Mouse (Mus musculus) cerebellum, postnatal 14 days (tissue): ENCODE data around the gene Lin54.
A peak's percentile ranks its signal among the peaks of the same experiment; 100 is the strongest.
"Not testable (repeated sequence)": the region's sequence is repeated elsewhere in the genome, so short reads cannot be mapped to it uniquely, and the experiment has no call there.

Source experiments
- DNase-seq, 2 experiments: peaks; one replicate each; pipeline ENCODE4 v3.0.0; 2021; ENCODE audit warnings: mixed read lengths in 2 of 2

Lin54 gene

DNA sequence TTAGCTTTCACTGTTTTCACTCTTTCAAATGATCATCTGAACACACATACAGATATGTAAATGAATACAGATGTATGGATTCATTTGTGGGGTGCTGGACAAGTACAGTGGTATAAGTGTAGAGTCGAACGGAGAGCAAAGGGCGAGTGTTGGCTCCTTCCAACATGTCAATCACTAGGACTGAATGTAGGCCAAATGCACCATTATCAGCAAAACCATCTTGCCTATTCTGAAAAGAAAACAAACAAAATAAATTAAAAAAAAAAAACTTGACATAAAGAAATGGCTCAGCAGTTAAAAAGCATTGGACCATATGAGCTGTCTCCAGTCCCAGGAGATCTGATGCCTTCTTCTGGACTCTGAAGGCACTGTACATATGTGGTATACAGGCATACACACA lies 12.2 kb downstream of the Lin54 start:
- no peak for DNase-seq

DNA sequence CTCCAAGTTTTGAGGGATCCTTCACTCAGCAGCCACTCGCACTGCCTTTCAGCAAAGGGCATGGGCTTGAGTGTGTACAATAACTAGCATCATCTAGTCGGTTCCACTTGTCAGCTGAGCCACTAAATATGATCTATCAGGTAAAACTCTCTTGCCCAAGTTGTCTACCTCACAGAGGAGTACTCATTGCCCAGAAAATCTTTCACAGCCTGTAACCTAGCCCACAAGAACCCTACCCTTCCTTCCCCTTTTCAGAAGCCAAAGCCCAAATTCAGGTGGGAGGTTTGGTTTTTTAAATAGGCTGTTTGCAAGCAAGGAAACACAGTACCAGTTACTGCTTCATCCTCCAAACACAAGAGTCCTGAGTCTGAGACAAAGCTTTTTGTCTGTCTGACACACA lies 13.3 kb downstream of the Lin54 start:
- DNase-seq: no peak

DNA sequence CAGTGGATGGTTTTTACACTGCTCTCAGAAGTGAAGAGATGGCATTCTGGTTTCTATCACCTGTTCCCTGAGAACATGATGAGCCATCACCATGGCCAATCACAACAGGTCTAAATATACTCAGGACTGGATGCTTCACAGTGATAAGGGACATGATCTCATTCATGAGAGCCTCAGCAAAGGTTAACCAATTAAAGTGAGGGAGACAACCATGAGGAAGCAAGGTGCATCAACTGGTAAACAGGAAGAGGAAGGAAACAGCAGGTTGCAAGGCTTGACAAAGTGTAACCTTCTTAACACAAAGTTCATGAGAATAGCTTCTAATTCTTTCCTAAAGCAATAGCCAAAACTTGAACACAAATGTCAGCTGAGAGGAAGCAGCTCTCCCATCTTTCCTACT lies 16.9 kb downstream of the Lin54 start:
- DNase-seq: no peak

DNA sequence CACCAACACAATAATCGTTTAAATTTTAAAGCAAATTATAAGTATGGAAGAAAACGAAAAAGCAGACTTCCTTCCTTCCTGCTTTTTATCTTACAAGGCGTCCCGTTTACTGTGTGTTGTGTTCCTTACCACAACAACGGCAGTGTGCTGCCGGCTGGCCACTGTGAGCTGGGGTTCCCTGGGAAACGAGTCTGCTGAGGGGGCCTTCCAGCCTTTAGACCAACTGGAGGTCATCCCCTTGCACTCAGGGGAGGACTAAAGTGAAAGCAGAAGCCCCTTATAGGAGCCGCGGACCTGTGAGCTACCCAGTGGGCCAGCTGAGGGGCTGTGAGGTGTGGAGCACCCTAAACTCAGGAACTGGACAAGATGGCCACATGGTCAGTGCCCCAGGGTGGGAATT lies 22.8 kb downstream of the Lin54 start:
- DNase-seq: no peak

DNA sequence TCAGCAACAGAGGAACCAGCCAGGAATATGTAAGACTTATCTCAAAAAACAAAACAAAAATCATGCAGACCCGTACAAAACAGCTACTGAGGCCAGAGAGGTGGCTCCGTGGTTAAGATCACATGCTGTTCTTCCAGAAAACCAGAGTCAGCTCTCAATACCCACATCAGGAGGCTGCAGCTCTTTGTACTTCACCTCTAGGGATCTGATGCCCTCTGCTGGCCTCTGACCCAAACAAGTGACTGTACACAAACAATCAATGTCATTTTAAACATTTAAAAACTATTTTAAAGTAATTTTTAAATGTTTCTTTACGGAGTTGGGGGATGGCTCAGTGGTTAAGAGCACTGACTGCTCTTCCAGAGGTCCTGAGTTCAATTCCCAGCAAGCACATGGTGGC lies 24.1 kb downstream of the Lin54 start:
- DNase-seq: no peak

DNA sequence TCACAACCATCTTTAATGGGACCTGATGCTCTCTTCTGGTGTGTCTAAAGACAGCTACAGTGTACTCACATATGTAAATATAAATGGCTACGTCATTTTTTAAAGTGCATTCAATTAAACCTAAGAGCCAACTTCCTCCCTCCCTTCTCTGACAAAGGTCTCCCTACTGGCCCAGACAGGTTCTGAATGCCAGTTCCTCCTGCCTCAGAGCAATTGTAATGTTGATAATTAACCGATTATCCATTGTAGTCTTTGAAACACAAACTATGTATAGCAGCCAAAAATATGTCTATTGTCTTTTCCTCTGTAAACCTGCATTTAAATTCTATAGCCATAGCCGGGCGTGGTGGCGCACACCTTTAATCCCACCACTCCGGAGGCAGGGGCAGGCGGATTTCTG lies 33.1 kb downstream of the Lin54 start:
- DNase-seq: no peak

DNA sequence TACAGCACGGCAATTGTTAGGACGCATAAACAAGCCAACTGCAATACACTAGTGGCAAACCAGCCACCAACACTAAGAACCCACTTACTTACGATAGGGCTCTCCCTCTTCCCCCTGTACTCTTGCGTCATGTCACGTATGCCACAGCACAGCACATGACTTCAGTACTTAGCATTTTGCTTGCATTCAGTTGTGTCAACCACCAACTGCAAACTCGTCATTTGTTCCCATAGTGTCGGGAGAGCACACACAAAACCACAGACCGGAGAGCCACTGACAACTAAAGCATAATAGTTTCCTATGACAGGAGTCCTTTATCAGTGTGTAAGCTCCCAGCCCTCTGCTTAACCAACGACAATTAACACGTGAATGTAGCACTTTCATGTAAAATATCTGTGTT lies 33.8 kb downstream of the Lin54 start:
- no peak for DNase-seq

DNA sequence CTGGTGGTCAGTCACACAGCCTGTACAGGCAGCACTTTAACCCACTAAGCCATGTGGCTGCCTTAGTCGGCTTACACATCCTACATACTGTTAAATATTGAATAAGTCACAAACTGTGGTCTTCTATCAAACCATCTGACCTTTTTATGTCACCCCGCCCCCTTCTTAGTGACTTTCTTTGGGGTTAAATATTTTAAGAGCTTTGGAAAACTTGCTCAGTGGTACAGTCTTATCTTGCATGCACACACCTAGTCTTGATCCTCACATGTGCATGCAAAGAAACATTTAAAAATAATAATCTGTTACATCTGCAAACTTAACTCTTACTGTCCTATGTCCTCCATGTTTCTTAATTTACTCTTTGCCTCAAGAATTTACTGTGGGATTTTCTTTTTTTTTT lies 38.1 kb downstream of the Lin54 start:
- no peak for DNase-seq

DNA sequence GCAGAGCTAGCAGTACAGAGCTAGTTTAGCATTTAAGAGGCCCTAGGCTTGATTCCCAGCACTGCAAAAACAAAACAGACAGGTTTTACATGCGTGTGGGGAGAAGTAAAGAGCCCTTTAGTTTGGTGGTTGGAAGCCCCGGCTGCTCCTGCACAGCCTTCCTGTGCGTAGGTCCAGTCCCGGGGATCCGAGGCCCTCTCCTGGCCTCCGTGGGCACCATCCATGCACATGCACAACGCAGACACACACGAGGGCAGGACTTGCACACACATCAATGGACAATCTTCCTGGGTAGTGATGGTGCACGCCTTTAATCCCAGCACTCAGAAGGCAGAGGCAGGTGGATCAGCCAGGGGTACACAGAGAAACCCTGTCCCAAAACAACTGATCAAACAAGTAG lies 38.9 kb downstream of the Lin54 start:
- DNase-seq: no peak

DNA sequence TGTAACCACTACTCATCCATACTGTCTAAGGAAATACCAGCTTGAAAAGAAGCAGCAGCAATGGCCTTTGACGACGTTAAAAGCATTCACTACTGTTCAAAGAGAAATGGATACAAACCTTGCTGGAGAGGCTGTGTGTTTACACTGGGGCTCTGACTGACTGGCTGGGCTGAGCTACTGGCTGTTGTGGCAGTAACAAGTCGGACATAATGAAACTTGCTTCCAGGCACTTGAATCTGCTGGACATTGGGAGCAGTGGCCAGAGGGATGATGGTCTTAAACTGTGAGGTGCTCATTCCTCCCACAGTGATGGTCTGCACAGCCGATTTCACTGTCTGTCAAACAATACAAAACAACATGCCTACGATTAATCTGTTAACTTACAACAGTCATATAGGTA lies 41.0 kb downstream of the Lin54 start:
- DNase-seq: no peak

DNA sequence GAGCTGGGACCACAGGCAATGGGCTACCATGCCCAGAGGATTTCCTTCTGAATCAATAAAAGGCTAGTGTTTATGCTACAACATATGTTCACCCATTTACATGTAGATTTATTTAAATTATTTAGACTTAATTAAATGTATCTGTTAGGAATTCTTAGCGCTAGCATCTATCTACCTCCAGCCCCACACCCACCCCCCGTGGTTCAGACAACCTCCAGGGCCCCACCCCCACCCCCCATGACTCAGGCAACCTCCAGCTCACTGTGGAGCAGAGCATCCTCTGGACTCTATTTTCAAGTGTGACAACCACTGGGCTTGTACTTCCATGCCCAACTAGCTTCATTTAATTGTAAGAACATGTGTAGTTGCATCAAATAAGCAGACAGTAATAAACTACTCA lies 48.6 kb downstream of the Lin54 start:
- DNase-seq: no peak

DNA sequence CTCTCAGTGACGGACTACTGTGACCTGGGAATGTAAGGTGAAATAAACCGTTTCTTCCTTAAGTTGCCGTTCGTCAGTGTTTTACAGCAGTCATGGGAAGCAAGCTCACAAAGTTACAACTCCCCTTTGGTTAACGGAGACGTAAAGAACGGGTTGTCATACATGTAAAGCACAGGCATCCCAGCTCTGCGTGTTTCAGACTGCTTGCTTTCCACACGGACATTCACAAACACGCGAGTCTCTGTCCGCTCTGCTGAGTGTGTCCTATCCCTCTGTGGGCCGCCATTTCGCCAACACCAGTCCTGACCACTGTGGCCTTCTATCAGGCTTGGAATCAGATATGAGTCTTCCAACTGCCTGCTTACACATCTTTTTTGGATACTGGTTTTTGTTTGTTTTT lies 61.6 kb downstream of the Lin54 start:
- DNase-seq: no peak

DNA sequence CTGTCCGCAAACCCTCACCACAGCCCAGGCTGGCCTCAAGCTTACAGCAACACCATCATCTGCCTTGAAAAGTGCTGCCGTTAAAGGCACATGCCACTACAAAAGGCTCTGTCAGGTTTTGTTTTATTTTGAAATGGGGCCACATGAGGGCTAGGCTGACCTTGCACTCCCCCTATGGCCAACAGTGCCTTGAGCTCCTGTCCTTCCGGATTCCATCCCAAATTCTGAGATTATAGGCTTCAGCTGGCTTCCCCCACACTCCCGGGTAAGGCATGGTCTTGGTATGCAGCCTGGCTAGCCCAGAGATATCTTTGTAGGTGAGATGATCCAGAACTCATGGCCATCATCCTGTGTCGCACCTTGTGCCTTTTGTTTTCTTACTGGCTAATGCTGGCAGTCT lies 62.5 kb downstream of the Lin54 start:
- DNase-seq: no peak

DNA sequence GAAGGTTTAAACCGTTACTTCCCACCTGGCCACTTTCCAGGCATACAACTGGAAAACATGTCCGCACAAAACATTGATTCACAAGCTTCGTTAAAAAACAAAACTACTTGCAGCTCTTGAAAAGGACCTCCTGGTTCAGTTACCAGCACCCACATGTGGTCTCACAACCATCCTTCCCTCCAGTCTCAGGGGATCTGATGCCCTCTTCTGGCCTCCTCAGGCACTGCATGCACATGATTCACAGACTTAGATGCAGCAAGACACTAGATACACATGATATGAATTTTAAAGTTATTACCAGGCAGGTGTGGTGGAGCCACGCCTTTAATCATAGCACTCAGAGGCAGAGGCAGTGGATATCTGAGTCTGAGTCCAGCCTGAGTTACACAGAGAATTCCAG lies 63.4 kb downstream of the Lin54 start:
- peak in 1 of 2 experiments; percentile 11 for DNase-seq

DNA sequence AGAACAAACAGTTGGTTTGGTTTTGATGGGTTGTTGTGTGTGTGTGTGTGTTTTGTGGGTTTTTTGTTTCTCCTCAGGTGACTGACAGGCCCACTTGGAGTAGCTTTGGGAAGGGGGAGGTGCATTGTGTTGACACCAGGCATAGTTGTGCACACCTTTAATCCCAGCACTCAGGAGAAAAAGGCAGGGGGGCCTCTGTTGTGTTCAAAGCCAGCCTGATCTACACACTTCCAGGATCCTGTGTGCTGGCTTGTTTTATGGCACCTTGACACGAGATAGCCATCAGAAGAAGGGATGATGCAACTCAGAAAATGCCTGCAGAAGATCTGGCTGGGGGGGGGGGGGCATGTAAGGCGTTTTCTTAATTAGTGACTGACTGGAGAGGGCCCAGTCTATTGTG lies 69.5 kb downstream of the Lin54 start:
- DNase-seq: no peak

DNA sequence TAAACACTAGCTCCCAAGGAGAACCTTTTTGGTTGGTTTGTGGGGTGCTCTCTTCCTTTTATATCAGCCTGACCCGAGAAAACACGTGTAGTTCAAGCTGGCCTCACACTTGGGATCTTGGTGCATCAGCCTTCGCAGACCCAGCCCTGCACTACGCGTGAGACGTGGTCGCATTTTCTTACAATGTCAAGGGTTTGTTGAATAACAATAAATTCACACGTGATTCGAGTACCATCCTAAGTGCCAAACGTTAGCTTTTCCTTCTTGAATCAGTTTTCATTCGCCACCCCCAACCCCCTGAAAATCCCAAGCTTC lies 70.4 kb downstream of the Lin54 start:
- no peak for DNase-seq

DNA sequence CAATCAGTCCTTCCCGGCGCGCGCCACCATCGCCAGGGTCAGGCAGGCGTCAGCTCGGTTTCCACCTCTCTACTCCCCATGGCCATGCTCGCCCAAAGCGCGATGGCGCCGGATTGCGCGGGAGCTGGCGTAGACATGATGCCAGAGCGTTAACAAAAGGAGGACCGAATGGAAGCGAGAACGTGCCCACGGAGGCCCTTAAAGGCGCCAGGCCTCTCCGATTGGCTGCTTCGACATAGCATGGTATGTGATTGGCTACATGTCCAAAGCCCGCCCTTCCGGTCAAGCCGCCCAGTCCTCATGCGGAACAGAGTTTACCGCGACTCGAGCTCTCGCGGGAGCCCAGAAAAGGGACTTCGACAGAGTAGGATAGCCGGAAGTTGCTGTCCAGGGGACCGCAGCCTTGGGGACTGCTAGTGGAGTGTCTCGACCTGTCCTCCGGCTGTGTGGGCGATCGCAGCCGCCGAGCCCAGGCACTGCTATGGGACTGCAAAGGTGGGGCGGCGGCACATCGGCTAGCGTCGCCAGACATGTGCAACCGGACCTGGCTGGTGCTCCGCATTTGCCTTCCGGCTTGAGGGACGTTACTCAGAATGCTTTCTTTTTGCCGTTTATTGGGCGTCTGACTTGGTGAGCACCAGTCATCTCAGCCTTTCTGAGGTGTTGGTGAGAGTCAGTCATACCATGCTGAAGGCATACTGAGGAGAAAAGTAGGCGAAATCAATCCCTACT lies 70.9 kb downstream of the Lin54 start:
- peak; percentile 94 for DNase-seq

DNA sequence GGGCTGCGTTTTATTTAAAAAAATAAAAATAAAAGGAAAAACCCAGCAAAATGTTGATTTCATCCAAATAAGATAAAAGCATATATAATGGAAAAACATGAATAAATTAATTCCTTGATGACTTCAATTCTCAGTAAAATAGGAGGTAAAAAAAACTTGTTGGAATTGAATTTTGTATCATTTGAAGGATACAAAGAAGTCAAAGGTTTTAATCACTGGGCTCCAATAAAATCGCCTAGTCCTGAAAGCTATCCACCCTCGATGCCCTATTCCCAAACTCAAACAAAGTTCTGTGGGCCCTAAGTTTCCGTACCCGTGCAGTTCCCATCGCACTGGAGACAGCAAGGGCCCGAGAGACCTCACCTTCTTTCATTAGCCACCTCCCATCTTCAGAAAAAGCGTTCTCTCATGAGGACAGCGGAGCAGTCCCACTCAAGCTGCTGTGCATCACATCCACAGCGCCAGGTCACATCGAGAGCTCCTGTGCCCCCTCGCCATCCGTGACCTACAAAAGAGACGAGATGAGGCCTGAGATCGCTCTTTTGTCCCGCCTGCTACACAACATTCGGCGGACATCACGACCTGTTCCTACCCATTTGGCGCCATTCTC lies 71.6 kb downstream of the Lin54 start:
- DNase-seq: no peak

DNA sequence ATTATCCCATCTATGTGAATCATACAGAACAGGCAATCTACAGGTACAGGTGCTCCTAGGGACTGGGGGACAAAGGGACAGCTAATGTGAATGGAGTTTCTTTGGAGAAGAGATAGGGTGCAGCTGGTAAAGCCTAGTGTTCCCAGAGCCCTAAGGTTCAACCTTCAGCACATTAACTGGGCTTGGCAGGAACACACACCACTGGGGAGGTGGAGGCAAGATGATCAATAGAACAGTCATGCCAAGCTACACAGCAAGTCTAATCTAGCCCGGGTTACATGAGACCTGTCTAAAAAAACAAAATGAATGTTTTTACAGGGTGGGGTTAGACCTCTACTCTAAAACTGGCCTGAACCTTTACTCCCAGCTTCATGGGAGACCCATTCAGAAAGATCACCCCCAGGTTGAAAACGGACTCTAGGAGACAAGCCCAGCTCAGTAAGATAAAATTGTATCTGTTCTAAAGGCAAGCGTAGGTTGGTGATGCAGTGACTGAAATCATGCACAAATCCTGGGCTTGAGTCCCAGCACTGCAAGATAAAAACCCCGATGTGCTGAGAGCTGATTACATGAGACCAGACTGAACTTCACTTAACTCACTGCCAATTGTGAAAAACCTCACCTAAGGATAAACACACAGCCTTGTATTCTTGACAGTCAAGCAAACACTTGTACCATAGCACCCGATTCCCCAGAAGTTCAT lies 72.3 kb downstream of the Lin54 start:
- DNase-seq: no peak

DNA sequence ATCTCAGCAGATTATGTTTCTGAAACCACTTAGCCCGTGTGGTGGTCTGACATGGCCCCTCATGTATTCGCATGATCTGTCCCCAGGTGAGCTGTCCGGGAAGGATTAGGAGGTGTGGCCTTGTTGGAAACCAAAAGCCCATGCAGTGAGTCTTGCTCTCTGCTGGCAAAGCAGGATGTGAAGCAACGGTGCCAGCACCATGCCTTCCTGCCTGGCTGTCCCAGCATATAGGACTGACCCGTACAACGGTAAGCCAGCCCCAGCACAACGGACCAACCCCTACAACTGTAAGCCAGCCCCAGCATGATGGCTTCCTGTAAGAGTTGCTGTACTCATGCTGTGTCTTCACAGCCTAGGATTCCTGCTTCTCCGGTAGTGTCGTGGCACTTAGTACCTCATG lies 73.2 kb downstream of the Lin54 start:
- peak in 1 of 2 experiments; percentile 9 for DNase-seq

DNA sequence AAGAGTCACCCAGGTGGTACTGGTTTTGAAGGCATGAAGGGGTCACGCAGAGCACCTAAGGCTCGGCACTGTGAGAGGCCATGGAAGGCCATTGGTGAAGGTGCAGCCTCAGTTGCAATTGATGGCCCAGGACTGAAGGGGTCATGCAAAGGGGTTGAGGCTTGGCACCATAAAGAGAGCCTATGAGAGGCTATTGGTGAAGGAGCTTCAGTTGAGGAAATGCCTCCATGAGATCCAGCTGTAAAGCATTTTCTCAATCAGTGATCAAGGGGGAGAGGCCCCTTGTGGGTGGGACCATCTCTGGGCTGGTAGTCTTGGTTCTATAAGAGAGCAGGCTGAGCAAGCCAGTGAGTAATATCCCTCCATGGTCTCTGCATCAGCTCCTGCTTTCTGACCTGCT lies 74.6 kb downstream of the Lin54 start:
- not testable (repeated sequence) for DNase-seq

DNA sequence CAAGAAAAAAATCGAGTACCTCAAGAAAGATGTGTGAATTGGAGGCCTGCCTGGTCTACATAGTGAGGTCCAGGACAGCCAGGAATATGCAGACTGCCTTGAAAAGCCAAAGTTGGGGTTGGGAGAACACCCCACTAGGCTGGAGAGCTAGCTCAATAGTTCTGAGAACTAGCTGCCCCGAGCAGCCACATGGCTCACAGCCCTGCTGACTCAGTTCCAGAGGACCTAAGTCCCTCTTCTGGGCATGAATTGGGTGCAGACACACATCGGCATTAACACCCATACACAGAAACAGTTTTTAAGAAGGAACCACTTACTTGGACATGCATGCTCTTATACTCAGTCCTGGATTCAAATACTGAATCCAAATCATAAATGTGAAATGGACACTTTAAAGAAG lies 76.2 kb downstream of the Lin54 start:
- no peak for DNase-seq

DNA sequence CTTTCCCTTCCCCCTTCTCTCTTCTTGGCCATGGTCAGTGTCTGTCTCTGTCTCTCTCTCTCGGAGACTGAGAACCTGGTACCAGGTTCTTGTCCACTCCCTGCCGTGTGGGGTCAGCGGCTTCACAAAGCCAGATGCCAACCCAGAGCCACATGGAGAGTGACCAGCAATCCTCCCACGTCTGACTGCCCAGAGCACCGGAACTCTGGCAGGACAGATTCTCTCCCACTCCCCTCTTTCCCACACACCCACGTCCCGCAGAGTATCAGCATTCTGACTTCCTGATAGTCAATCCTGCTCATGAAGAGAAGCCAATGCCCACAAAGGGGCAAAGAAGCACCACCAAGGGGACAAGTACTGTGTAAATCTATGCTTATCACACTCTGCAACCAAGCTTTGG lies 76.8 kb downstream of the Lin54 start:
- no peak for DNase-seq

DNA sequence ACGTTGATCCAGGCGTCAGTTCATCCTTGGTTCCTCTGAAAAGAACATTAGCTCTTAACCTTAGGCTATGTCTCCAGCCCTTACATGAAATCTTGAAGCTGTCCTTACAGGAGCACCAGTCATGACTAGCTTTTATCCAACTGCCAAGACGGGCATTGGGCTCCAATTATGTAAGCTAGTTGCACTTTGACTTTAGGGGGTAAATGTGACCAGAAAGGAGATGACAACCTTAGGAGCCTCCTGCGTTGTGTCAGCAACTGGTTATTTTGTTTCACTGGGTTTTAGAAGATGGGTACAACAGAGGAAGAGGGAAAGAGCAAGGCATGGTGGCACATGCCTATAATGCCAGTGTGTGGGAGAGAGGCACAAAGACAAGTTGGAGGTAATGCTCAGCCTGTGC lies 81.6 kb downstream of the Lin54 start:
- DNase-seq: no peak

DNA sequence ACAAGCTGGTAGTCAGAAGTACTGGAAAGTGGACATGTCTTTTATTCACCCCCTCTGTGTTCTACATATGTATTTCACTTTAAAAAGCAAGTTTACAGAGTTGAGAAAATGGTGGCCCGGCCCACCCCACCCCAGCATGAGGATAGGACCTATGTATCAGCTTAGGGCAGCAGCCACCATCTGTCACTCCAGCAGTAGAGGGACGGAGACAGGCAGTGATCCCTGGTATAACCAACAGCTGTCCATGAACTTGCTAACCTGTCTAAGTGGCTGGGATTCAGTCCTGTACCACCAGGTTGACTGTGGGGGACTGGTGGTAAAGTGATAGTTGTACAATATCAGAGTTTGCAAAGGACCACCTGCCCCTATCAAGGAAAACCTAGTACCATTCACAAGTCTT lies 82.4 kb downstream of the Lin54 start:
- DNase-seq: no peak
